8 mouse cellular contexts compared by ENCODE assay signal in the genomic region with DNA sequence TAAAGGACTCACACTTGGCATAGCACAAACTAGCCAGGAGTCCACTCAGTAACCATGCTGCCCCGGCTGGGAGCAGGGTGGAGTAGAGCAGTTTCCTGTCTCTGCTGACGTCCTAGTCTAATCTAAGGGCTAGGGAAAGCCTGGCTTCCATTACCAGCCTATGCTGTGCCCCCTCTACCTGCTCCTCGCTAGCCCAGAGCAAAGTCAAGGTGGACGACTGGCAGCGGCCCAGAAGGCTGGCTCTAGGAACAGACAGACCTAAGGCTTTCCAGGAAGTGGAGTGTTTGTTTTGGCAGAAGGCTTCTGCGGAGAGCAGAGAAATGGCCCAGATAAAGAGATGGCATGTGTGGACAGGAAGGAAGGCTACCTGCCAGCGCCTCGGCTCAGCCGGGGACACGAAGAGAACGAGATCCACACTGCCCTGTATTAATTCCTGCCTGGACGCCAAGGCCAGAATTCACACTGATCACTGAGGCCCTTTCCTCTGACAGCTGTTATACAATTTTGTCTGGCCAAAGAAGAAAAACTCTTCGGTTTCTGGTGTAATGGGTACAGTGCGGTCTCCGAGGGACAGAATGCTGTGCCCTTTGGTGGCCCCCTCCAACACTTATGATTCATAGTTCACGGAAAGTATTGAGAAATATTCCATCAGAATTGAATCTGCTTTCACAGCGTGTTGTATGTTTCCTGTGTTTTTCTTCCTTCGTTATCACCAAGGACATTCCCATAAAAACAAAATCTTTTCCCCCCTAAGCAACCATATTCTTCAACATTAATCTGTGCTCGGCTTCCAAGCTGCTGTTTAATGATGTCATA.
A peak's percentile ranks its signal among the peaks of the same experiment; 100 is the strongest.
DNase-seq lines count a peak whose midpoint lies in the region; ATAC-seq lines count a peak whose summit lies in the region.

No protein-coding gene starts in this region.

- H3K4me2 ChIP-seq in hindbrain, embryonic 16.5 days (ENCODE audit: low read length) = no peak overlapping the region
- no peak overlapping the region; the same call in 1 of the 2 replicates for H3K4me2 ChIP-seq in liver, embryonic 16.5 days (ENCODE audit: low read depth, low read length)

- DNase-seq in urinary bladder, adult 18-20 months (ENCODE audit: low spot score in 2 of 2) = peak; percentile 60 to 77
- no peak for DNase-seq in urinary bladder, postnatal 10 days (ENCODE audit: low spot score)
- DNase-seq in gastrocnemius, adult 18-20 months (ENCODE audit: low spot score) = peak; percentile 57
- peak; percentile 47 for DNase-seq in urinary bladder, adult 2 months (ENCODE audit: low spot score)
- no peak for DNase-seq in layer of hippocampus, postnatal 14 days (ENCODE audit: low spot score in 2 of 2)
- DNase-seq in layer of hippocampus, adult 18-20 months (ENCODE audit: low spot score in 2 of 2) = no peak

- no peaks in the 10 kb centered on the region for H3K36me3 ChIP-seq in hindbrain, embryonic 16.5 days (ENCODE audit: control insufficient read depth, insufficient read depth, low read length)
- no peaks in the 10 kb centered on the region; the same call in 1 of the 2 replicates for H3K36me3 ChIP-seq in liver, embryonic 16.5 days (ENCODE audit: control insufficient read depth, insufficient read depth)

- H3K27ac ChIP-seq in hindbrain, embryonic 16.5 days (ENCODE audit: low read depth, low read length) = no peak overlapping the region
- peak overlapping the region; percentile 74 for H3K27ac ChIP-seq in liver, embryonic 16.5 days (ENCODE audit: low read length)

- H3K4me1 ChIP-seq in hindbrain, embryonic 16.5 days (ENCODE audit: control insufficient read depth, insufficient read depth, low read depth, low read length) = peaks cover 5% of the 10 kb centered on the region
- H3K4me1 ChIP-seq in liver, embryonic 16.5 days (ENCODE audit: control insufficient read depth, low read depth, low read length) = peaks cover 20% of the 10 kb centered on the region

- H3K4me3 ChIP-seq in hindbrain, embryonic 16.5 days (ENCODE audit: low read length) = no peak overlapping the region
- H3K4me3 ChIP-seq in liver, embryonic 16.5 days (ENCODE audit: low read depth, low read length) = no peak overlapping the region

- no peak overlapping the region for H3K9ac ChIP-seq in hindbrain, embryonic 16.5 days (ENCODE audit: low read depth, low read length)
- H3K9ac ChIP-seq in liver, embryonic 16.5 days (ENCODE audit: low read depth, low read length) = no peak overlapping the region

- H3K9me3 ChIP-seq in hindbrain, embryonic 16.5 days (ENCODE audit: control insufficient read depth, low read length) = no peaks in the 10 kb centered on the region
- no peaks in the 10 kb centered on the region for H3K9me3 ChIP-seq in liver, embryonic 16.5 days (replicated peaks; ENCODE audit: control insufficient read depth, low read length)

- H3K27me3 ChIP-seq in hindbrain, embryonic 16.5 days (replicated peaks; ENCODE audit: control insufficient read depth, insufficient read depth, low read length) = no peaks in the 10 kb centered on the region
- no peaks in the 10 kb centered on the region for H3K27me3 ChIP-seq in liver, embryonic 16.5 days (ENCODE audit: control insufficient read depth, insufficient read depth, low read depth, low read length)

- peak; percentile 25; the same call in 1 of the 2 replicates for ATAC-seq in hindbrain, embryonic 16.5 days
- ATAC-seq in liver, embryonic 16.5 days (ENCODE audit: low read depth) = peak; percentile 44; the same call in 1 of the 2 replicates

- WGBS in hindbrain, embryonic 16.5 days = 73% methylated on average over 19 of the region's 19 CpGs
- WGBS in liver, embryonic 16.5 days (ENCODE audit: insufficient replicate concordance) = 14% methylated on average over 19 of the region's 19 CpGs

Comparison
In these comparisons a context has a peak if more than half of its experiments do, and no peak if none do; other contexts are left out.
1. DNase-seq: peak in urinary bladder, adult 18-20 months (2 of 2), gastrocnemius, adult 18-20 months (single experiment) and urinary bladder, adult 2 months (single experiment); none in urinary bladder, postnatal 10 days (single experiment), layer of hippocampus, postnatal 14 days (0 of 2) and layer of hippocampus, adult 18-20 months (0 of 2).